Mouse (Mus musculus) liver, embryonic 14.5 days (tissue): Measurements from ENCODE around the gene Kat6b. TPM values are rescaled to one million over a fixed set of nuclear protein-coding genes. Genes with fewer than 3 reads are reported as not detected.

ENCODE experiments used
- ATAC-seq: fragments of 200-750 bp; cut with Nextera tagmentation; 2 replicates; pipeline ENCODE4 v1.8.0; 2017; ENCODE audit warnings: moderate number of reproducible peaks, mild to moderate bottlenecking, moderate library complexity; ENCODE audit not compliant: insufficient read depth
- DNase-seq, 3 experiments: peaks; one replicate each; pipeline ENCODE4 v3.0.0-alpha.2; 2012 to 2013; ENCODE audit warnings: low read depth in 3 of 3, low spot score in 3 of 3
- H3K27ac ChIP-seq: fragments of 300-500 bp; sonication (generic); 2 replicates; pipeline ENCODE4 v1.5.1; 2014; ENCODE audit warnings: moderate library complexity, mild to moderate bottlenecking, control low read depth, inconsistent platforms
- H3K27me3 ChIP-seq: fragments of 300-500 bp; sonication (generic); 2 replicates; pipeline ENCODE4 v1.6.1; 2014; ENCODE audit warnings: mild to moderate bottlenecking, low read length, moderate library complexity; ENCODE audit not compliant: control insufficient read depth, insufficient read depth
- H3K36me3 ChIP-seq: fragments of 300-500 bp; sonication (generic); replicated peaks from 2 replicates; pipeline ENCODE4 v1.6.1; 2014; ENCODE audit warnings: low read depth; ENCODE audit not compliant: control insufficient read depth, insufficient read depth
- H3K4me1 ChIP-seq, 2 experiments: fragments of 200-500 bp in 1 of 2; fragments of 300-500 bp in 1 of 2; sonication (generic) in 1 of 2; replicated peaks; 2 replicates each; pipeline ENCODE4 v1.6.1; 2012 to 2014; ENCODE audit warnings: antibody characterized with exemption in 1 of 2, inconsistent platforms in 1 of 2, low read length in 1 of 2; ENCODE audit not compliant: control insufficient read depth in 2 of 2, insufficient read depth in 2 of 2
- H3K4me2 ChIP-seq: fragments of 300-500 bp; sonication (generic); 2 replicates; pipeline ENCODE4 v1.6.1; 2014; ENCODE audit warnings: low read depth, mild to moderate bottlenecking, control low read depth, moderate library complexity
- H3K4me3 ChIP-seq, 2 experiments: fragments of 200-500 bp in 1 of 2; fragments of 300-500 bp in 1 of 2; sonication (generic) in 1 of 2; 2 replicates each; pipeline ENCODE4 v1.5.1; 2012 to 2014; ENCODE audit warnings: low read depth in 2 of 2, low read length in 2 of 2, mild to moderate bottlenecking in 2 of 2, control low read depth in 1 of 2, inconsistent platforms in 1 of 2, moderate library complexity in 1 of 2; ENCODE audit not compliant: insufficient read depth in 1 of 2
- H3K9ac ChIP-seq: fragments of 300-500 bp; sonication (generic); replicated peaks from 2 replicates; pipeline ENCODE4 v1.6.1; 2014; ENCODE audit warnings: mild to moderate bottlenecking, control low read depth, moderate library complexity
- H3K9me3 ChIP-seq: fragments of 300-500 bp; sonication (generic); 2 replicates; pipeline ENCODE4 v1.6.1; 2016; ENCODE audit warnings: low read length, mixed read lengths; ENCODE audit not compliant: control insufficient read depth
- CTCF ChIP-seq: IDR thresholded peaks from 2 replicates; pipeline ENCODE4 v1.5.1; 2016; ENCODE audit warnings: antibody characterized with exemption, low read depth, control low read depth
- EP300 ChIP-seq: IDR thresholded peaks from 2 replicates; pipeline ENCODE4 v1.6.1; 2016; ENCODE audit warnings: antibody characterized with exemption, low read depth
- WGBS: fragments of 180-500 bp; shearing (Covaris S2); extraction: QIAGEN DNeasy Blood & Tissue Kit; methylation state at CpG from one replicate; pipeline ENCODE4 v1.1.7; 2014; ENCODE audit not compliant: insufficient replicate concordance; 5-methylcytosine and 5-hydroxymethylcytosine counted together
- polyA plus RNA-seq, 2 experiments: library from polyadenylated mRNA; depleted of rRNA in 1 of 2; stranded (reverse) in 1 of 2; unstranded in 1 of 2; fragments of >200 nt; fragmentation: Nextera tagmentation in 1 of 2; extraction: Ambion mirVana in 1 of 2; gene quantifications; 2 replicates each; pipeline versions ENCODE4 v1.2.1 to v1.2.3; 2012 to 2014

The Kat6b gene
- polyA plus RNA-seq, 2 experiments, result 0.93 to 1.4 TPM

DNA sequence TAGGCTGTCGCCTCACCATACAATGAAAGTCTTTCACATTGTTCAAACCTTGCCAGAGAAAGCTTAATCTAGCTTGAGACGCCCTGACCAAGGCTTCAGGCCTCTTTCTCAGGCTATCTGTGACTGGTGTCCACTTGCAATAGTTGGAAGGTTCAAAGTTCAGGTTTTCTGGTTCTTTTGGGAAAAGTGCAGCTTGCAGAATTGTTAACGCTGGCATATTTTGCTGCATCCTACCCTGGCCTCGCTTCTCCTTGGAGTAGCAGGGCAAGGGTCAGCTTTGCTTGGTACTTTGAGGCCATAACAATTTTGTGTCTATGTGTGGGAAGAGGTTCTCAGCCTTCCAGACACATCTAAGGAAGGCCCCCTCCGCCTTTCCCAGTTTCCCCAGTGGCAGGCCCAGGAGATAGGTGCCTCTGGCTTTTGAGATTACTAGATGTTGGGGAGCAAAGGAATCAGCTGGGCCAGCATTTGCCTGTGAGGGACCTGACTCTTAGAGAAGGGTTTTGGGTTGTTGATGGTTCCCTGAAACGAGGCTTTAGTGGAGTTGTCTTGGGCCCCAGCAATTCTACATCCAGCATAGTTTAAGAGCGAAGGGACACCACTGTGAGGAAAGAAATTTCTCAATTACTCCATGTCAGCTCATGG lies 215.1 kb downstream of the Kat6b start:
- no peaks in the 10 kb centered on the region; the same call in 1 of the 2 replicates for H3K9me3 ChIP-seq
- WGBS, result 56% methylated on average over 7 of the region's 7 CpGs

DNA sequence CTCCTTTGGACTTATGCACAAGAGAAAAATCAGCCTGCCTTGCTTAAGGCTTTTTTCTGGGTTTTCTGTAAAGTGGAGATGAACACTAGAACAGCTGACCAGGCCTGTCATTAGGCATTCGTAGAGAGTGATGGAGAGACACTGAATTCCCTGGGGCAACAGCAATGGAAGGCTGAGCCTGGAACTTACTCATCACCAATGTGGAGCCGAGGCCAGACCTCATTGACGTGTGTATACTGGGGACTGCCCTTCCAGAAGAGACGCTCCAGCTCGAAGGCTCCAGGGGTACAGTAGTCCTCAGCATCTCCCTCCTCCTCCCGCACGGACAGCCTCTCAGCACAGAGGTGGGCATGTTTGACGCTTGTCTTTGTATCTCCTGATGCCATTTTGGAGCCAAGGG lies 221.5 kb downstream of the Kat6b start:
- no peak overlapping the region for H3K4me2 ChIP-seq
- WGBS, result 67% methylated on average over 8 of the region's 8 CpGs
- H3K4me1 ChIP-seq, result no peaks in the 10 kb centered on the region; a peak in 1 of 4 replicates
- TF ChIP-seq CTCF, result no peak
- no peak for TF ChIP-seq EP300
- no peak overlapping the region for H3K9ac ChIP-seq
- no peaks in the 10 kb centered on the region for H3K9me3 ChIP-seq
- H3K4me3 ChIP-seq, result no peak overlapping the region
- H3K27ac ChIP-seq, result no peak overlapping the region
- no peaks in the 10 kb centered on the region for H3K27me3 ChIP-seq
- DNase-seq, result no peak
- H3K36me3 ChIP-seq, result no peaks in the 10 kb centered on the region
- no peak for ATAC-seq

More for the DNA sequence above, 215.1 kb downstream of the Kat6b start:
- Histone ChIP-seq H3K4me2 (no peak overlapping the region), H3K27me3 (no peaks in the 10 kb centered on the region), H3K9ac (no peak overlapping the region), H3K36me3 (no peaks in the 10 kb centered on the region), H3K4me1 (peaks cover 3% of the 10 kb centered on the region in 2 experiments; a peak in 2 of 4 replicates), H3K27ac (no peak overlapping the region), H3K4me3 (no peak overlapping the region)
- peak in 2 of 3 experiments; percentile 55 to 57 for DNase-seq
- no peak for ATAC-seq
- TF ChIP-seq EP300 (no peak), CTCF (no peak)

DNA sequence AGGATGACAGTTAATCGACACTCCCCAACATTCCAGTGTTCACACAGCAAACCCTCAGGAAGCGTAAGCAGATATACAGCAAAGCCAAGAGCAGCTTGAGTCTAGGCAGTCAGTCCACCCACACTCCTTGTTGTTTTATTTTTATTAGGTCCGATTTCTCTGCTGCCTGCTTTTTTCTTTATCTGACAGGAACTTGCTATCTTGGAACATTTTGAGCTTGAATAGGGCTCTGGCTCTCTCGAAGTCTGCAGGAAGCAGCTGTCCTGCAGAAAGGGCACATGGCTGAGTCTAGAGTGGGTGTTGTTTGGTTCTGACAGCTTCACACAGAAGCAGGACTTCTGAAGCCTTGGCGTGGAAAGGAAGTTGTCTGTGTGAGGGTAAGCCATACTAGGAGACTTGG lies 222.0 kb downstream of the Kat6b start:
- Histone ChIP-seq H3K9me3 (no peaks in the 10 kb centered on the region), H3K4me2 (no peak overlapping the region), H3K4me3 (no peak overlapping the region), H3K27ac (no peak overlapping the region), H3K4me1 (no peaks in the 10 kb centered on the region; a peak in 1 of 4 replicates), H3K9ac (no peak overlapping the region), H3K36me3 (no peaks in the 10 kb centered on the region), H3K27me3 (no peaks in the 10 kb centered on the region)
- WGBS, result 28% methylated on average over 5 of the region's 5 CpGs
- DNase-seq, result no peak
- no peak for ATAC-seq
- TF ChIP-seq CTCF (no peak), EP300 (no peak)

DNA sequence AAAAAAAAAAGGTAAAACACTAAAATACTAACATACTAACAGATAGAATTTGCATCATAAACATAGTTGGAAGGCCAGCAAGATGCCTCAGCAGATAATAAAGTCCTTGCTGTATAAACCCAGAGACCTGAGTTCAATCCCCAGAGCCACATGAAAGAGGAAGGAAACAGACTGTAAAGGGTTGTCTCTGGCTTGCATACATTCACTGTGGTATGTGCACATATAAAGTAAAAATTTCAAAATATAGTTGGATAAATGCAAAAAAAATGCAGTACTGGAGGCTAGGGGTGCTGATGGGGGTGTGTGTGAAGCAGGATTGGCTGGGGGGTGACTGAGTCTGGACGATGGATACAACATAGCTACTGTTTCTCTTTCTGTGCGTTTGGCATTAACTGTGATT lies 224.2 kb downstream of the Kat6b start:
- WGBS, result 56% methylated on average over 2 of the region's 2 CpGs
- TF ChIP-seq CTCF (no peak), EP300 (no peak)
- Histone ChIP-seq H3K27ac (no peak overlapping the region), H3K4me3 (no peak overlapping the region), H3K27me3 (no peaks in the 10 kb centered on the region), H3K4me2 (no peak overlapping the region), H3K4me1 (no peaks in the 10 kb centered on the region; a peak in 1 of 4 replicates), H3K9ac (no peak overlapping the region), H3K36me3 (no peaks in the 10 kb centered on the region), H3K9me3 (no peaks in the 10 kb centered on the region)
- DNase-seq (no peak), ATAC-seq (no peak)

DNA sequence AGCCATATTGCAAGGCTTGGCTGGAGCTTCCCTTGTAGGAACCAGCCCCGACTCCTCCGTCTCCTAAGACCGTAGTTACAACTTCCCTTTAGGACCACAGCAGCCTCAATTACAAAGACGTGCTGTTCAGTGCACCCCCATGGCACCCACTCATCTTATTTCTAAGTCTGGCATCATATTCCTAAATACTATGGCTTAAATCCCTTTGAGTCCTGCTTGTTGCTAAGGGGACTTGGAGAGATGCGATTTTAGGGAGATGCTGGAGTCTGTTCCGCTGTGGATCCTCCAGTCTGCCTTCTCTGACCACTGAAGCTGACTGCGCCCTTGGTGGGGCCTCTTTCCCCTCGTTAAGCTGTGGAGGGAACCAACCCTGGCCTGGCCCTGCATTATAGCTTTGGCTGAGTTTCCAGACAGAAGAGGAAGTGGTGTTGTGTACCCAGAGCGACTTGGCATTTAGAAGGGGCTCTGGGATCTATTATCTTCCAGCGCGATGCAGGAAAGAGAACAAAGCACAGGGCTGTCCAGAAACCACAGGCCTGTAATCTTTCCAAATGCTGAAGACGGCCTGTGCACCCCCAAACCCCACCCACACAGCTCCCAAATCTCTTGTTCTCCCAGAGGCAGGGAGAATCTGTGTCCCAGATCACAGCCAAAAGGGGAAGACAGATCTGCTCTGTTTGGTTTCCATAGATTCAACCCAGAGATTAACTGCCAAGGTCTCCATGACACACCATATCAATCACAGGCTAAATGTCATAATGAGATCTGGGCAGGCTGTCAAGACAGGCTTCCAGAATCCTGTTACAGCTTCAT lies 225.7 kb downstream of the Kat6b start:
- peak in 1 of 3 experiments; percentile 14 for DNase-seq
- no peaks in the 10 kb centered on the region; a peak in 1 of 4 replicates for H3K4me1 ChIP-seq
- no peak for ATAC-seq
- no peak overlapping the region for H3K9ac ChIP-seq
- H3K9me3 ChIP-seq, result no peaks in the 10 kb centered on the region
- WGBS, result 17% methylated on average over 12 of the region's 12 CpGs
- TF ChIP-seq EP300, result no peak
- no peak for TF ChIP-seq CTCF
- H3K36me3 ChIP-seq, result no peaks in the 10 kb centered on the region
- H3K4me2 ChIP-seq, result no peak overlapping the region
- H3K27me3 ChIP-seq, result no peaks in the 10 kb centered on the region
- H3K4me3 ChIP-seq, result no peak overlapping the region
- H3K27ac ChIP-seq, result no peak overlapping the region
